ENCODE assay signal across 9 mouse cellular contexts in the genomic region with DNA sequence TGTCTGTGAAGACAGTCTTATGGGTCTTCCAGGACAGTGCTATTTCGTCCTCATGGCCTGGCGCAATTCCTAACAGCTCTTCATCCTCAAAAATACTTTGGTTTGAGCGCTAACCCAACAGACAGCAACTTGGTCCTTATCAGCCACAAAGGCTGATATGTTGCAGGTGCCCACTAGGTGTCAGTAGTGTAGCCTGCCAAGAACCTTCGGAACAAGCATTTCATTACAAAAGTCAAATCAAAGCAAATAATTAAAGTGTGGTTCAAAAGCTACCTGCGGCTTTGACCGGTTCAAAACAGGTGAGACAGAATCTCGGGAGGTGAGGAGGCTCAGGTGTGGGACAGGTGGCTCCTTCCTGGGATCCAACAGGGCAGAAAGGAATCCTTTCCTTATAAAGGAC. TPM values are rescaled to one million over a fixed set of nuclear protein-coding genes. Genes with fewer than 3 reads are reported as not detected.
DNase-seq lines count a peak whose midpoint lies in the region; ATAC-seq lines count a peak whose summit lies in the region.
"Had no signal": no experiment of that assay in that cellular context is flagged by ENCODE, and none has a peak within 500 bp of the region (broad histone marks: within the 10 kb centered on the region; RNA-seq: fewer than 3 reads in every experiment).

TSS of gene Slc9a4 (plus strand) at position 298 of the 400 bp plus-strand sequence.

- H3K9me3 ChIP-seq in hindbrain, embryonic 11.5 days (ENCODE audit: control insufficient read depth, low read length) = no peaks in the 10 kb centered on the region
- H3K9me3 ChIP-seq in hindbrain, embryonic 12.5 days (replicated peaks) = no peaks in the 10 kb centered on the region
- H3K9me3 ChIP-seq in embryonic facial prominence, embryonic 14.5 days (ENCODE audit: control insufficient read depth, low read length) = no peaks in the 10 kb centered on the region
- H3K9me3 ChIP-seq in neural tube, embryonic 11.5 days (ENCODE audit: control insufficient read depth, low read length) = no peaks in the 10 kb centered on the region

- no peaks in the 10 kb centered on the region for H3K36me3 ChIP-seq in hindbrain, embryonic 11.5 days (ENCODE audit: control insufficient read depth, insufficient read depth, low read length)
- H3K36me3 ChIP-seq in hindbrain, embryonic 12.5 days = no peaks in the 10 kb centered on the region
- H3K36me3 ChIP-seq in embryonic facial prominence, embryonic 14.5 days (ENCODE audit: control insufficient read depth, insufficient read depth, low read length) = no peaks in the 10 kb centered on the region
- no peaks in the 10 kb centered on the region for H3K36me3 ChIP-seq in neural tube, embryonic 11.5 days (ENCODE audit: control insufficient read depth, insufficient read depth, low read length)

- DNase-seq in hindbrain, embryonic 11.5 days (ENCODE audit: low spot score) = peak; percentile 55
- DNase-seq in T-cell, adult 2 months (ENCODE audit: low spot score) = peak; percentile 15
- peak; percentile 54 for DNase-seq in embryonic facial prominence, embryonic 14.5 days (ENCODE audit: low spot score)
- peak; percentile 20 for DNase-seq in hindlimb bud, embryonic 11.5 days (ENCODE audit: extremely low spot score, low read depth, low spot score)
- DNase-seq in left cerebral cortex, postnatal 14 days (ENCODE audit: low spot score in 2 of 2) = peak; percentile 21 to 59
- peak; percentile 26 for DNase-seq in neural tube, embryonic 11.5 days (ENCODE audit: low spot score)
- DNase-seq in MN1 (ENCODE audit: low spot score) = no peak

- H3K9ac ChIP-seq in hindbrain, embryonic 11.5 days (ENCODE audit: low read depth, low read length) = no peak within 1 kb of the TSS
- H3K9ac ChIP-seq in hindbrain, embryonic 12.5 days = no peak within 1 kb of the TSS
- no peak within 1 kb of the TSS for H3K9ac ChIP-seq in embryonic facial prominence, embryonic 14.5 days (ENCODE audit: low read depth, low read length)
- no peak within 1 kb of the TSS for H3K9ac ChIP-seq in neural tube, embryonic 11.5 days (ENCODE audit: low read length)

- intact Hi-C loops in left cerebral cortex, postnatal 14 days (cut with DNase I) = loop anchor here (5.0 kb wide), 2 partner anchors 78 to 188 kb away; no protein-coding TSS in a partner anchor

- H3K4me1 ChIP-seq in hindbrain, embryonic 11.5 days (replicated peaks; ENCODE audit: control insufficient read depth, insufficient read depth, low read length) = no peaks in the 10 kb centered on the region
- H3K4me1 ChIP-seq in hindbrain, embryonic 12.5 days = no peaks in the 10 kb centered on the region
- no peaks in the 10 kb centered on the region for H3K4me1 ChIP-seq in embryonic facial prominence, embryonic 14.5 days (ENCODE audit: control insufficient read depth, insufficient read depth, low read length)
- no peaks in the 10 kb centered on the region for H3K4me1 ChIP-seq in neural tube, embryonic 11.5 days (ENCODE audit: control insufficient read depth, insufficient read depth, low read length)

- no peak within 1 kb of the TSS for H3K27ac ChIP-seq in hindbrain, embryonic 11.5 days (ENCODE audit: low read depth, low read length)
- no peak within 1 kb of the TSS for H3K27ac ChIP-seq in hindbrain, embryonic 12.5 days
- H3K27ac ChIP-seq in embryonic facial prominence, embryonic 14.5 days (replicated peaks; ENCODE audit: low read depth, low read length) = no peak within 1 kb of the TSS
- H3K27ac ChIP-seq in neural tube, embryonic 11.5 days (ENCODE audit: low read depth, low read length) = no peak within 1 kb of the TSS

- no peak within 1 kb of the TSS for H3K4me3 ChIP-seq in hindbrain, embryonic 11.5 days (ENCODE audit: low read depth, low read length)
- no peak within 1 kb of the TSS for H3K4me3 ChIP-seq in hindbrain, embryonic 12.5 days
- H3K4me3 ChIP-seq in embryonic facial prominence, embryonic 14.5 days (ENCODE audit: low read depth, low read length) = no peak within 1 kb of the TSS
- no peak within 1 kb of the TSS for H3K4me3 ChIP-seq in neural tube, embryonic 11.5 days (ENCODE audit: low read depth, low read length)
- H3K4me3 ChIP-seq: erythroblast, embryonic 14.5 days had no signal

- H3K4me2 ChIP-seq in hindbrain, embryonic 11.5 days (replicated peaks; ENCODE audit: low read depth, low read length) = no peak within 1 kb of the TSS
- no peak within 1 kb of the TSS for H3K4me2 ChIP-seq in hindbrain, embryonic 12.5 days (replicated peaks)
- peak within 1 kb of the TSS; percentile 31; the same call in 1 of the 2 replicates for H3K4me2 ChIP-seq in embryonic facial prominence, embryonic 14.5 days (ENCODE audit: low read depth, low read length)
- H3K4me2 ChIP-seq in neural tube, embryonic 11.5 days (ENCODE audit: low read depth) = no peak within 1 kb of the TSS

- no peak for ATAC-seq in hindbrain, embryonic 11.5 days (ENCODE audit: low FRiP score)
- ATAC-seq in hindbrain, embryonic 12.5 days (ENCODE audit: low FRiP score) = no peak
- ATAC-seq in embryonic facial prominence, embryonic 14.5 days (ENCODE audit: low read depth) = no peak
- ATAC-seq in neural tube, embryonic 11.5 days (ENCODE audit: insufficient read depth, low FRiP score, low TSS enrichment) = no peak

- WGBS in hindbrain, embryonic 11.5 days = 11% methylated on average over 7 of the region's 7 CpGs
- WGBS in hindbrain, embryonic 12.5 days = 17% methylated on average over 7 of the region's 7 CpGs
- 9% methylated on average over 7 of the region's 7 CpGs for WGBS in embryonic facial prominence, embryonic 14.5 days
- 21% methylated on average over 7 of the region's 7 CpGs for WGBS in neural tube, embryonic 11.5 days

- no peaks in the 10 kb centered on the region for H3K27me3 ChIP-seq in hindbrain, embryonic 11.5 days (ENCODE audit: control insufficient read depth, insufficient read depth, low read length)
- H3K27me3 ChIP-seq in hindbrain, embryonic 12.5 days = no peaks in the 10 kb centered on the region
- H3K27me3 ChIP-seq in embryonic facial prominence, embryonic 14.5 days (replicated peaks; ENCODE audit: control insufficient read depth, insufficient read depth, low read length) = peaks cover 4% of the 10 kb centered on the region; the same call in 1 of the 2 replicates
- no peaks in the 10 kb centered on the region for H3K27me3 ChIP-seq in neural tube, embryonic 11.5 days (ENCODE audit: control insufficient read depth, insufficient read depth, low read length)

RNA-seq across cellular contexts. Expression of gene Slc9a4, which starts in this region (rescaled TPM):
- polyA plus RNA-seq in hindbrain, embryonic 11.5 days (2014; fragmentation: Nextera tagmentation; extraction: Ambion mirVana) = not detected in 2 replicates
- 0.26 TPM in 1 of 2 replicates, not detected in the other for polyA plus RNA-seq in hindbrain, embryonic 12.5 days (2016; fragmentation: Nextera tagmentation; extraction: Ambion mirVana)
- 0.17 and 0.18 TPM in 2 replicates for polyA plus RNA-seq in embryonic facial prominence, embryonic 14.5 days (2014; fragmentation: Nextera tagmentation; extraction: Ambion mirVana)
- total RNA-seq in left cerebral cortex, postnatal 14 days (2021) = 1 to 10 TPM in 1 of 2 experiments, under 1 TPM in 1; 0.99 to 1.2 TPM
- not detected in 2 replicates for polyA plus RNA-seq in neural tube, embryonic 11.5 days (2014; fragmentation: Nextera tagmentation; extraction: Ambion mirVana)
- polyA plus RNA-seq: erythroblast, embryonic 14.5 days had no signal

Comparison
In these comparisons a context has a peak if more than half of its experiments do, and no peak if none do; other contexts are left out.
1. Peak in DNase-seq in hindbrain, embryonic 11.5 days; RNA of the gene not detected or under 1 TPM.
2. Peak in DNase-seq and H3K4me2 ChIP-seq in embryonic facial prominence, embryonic 14.5 days; RNA of the gene not detected or under 1 TPM.
3. Peak in DNase-seq in neural tube, embryonic 11.5 days; RNA of the gene not detected or under 1 TPM.